Mouse (Mus musculus) neutrophil, adult 59 days (primary cell): ENCODE measurements around the gene Lin9. TPM values are rescaled to one million over a fixed set of nuclear protein-coding genes. Genes with fewer than 3 reads are reported as not detected.

Experiments used
- total RNA-seq, 2 experiments: library from RNA; stranded (reverse); gene quantifications; 1 replicate in 1 of 2; 2 replicates in 1 of 2; pipeline ENCODE4 v1.2.4; 2023

Lin9 gene
- total RNA-seq = 10 to 100 TPM; 11.9 to 13.9 TPM

DNA sequence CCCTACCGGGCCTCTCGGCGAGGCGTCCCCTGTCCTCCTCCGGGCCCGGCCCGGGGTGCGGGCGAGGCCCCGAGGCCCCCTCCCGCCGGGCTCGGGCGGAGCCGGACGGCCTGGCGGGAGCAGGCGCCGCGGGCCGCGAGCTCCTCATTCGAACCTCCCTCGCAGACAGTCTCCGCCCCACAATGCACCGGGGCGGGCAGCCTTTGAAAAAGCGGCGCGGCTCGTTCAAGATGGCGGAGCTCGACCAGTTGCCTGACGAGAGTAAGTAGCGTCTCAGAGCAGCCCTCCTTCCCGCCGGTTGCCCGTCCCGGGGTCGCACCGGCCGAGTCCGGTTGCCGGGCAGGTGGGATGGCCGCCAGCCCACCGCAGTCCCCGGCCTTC lies at the start of gene Lin9:
Lin9 (plus strand) TSS at position 14 of the 381 bp plus-strand sequence.

GRCm38 (mm10) chr1:180696626-180697352 lies 55.8 kb downstream of the Lin9 start, which contains the start of gene Mixl1:
Mixl1 (minus strand) TSS chr1:180697034.

GRCm38 (mm10) chr1:180725704-180726179 lies 84.8 kb downstream of the Lin9 start, which contains the start of gene Acbd3:
Acbd3 (plus strand) TSS chr1:180726043.

Other genes starting within 250 kb of the Lin9 start
- gene Stum, start 157.6 kb upstream of the Lin9 start, total RNA-seq = under 1 TPM in 1 of 2 experiments, not detected in 1; 0.07 TPM
- 10 to 100 TPM; 44.7 to 64.2 TPM for gene Parp1, start 72.2 kb upstream of the Lin9 start, total RNA-seq
- not detected for gene Mixl1, start 55.9 kb downstream of the Lin9 start, total RNA-seq
- gene Acbd3, start 84.9 kb downstream of the Lin9 start, total RNA-seq = 10 to 100 TPM; 29.1 to 31.8 TPM
- gene H3f3a, start 172.8 kb downstream of the Lin9 start, total RNA-seq = 1,000 to 10,000 TPM; 1,595 to 1,745 TPM
- 10 to 100 TPM; 59.2 to 61.2 TPM for gene Sde2, start 210.0 kb downstream of the Lin9 start, total RNA-seq